Mouse (Mus musculus) thymus, postnatal 25 days (tissue): Measurements from ENCODE around the gene Brox.
A peak's percentile ranks its signal among the peaks of the same experiment; 100 is the strongest.

Experiments
- DNase-seq: peaks from one replicate; pipeline ENCODE4 v3.0.0; 2022

Gene Brox

GRCm38 (mm10) chr1:183267666-183268065 lies 29.4 kb downstream of the Brox start:
- no peak for DNase-seq

GRCm38 (mm10) chr1:183265921-183266467 lies 31.1 kb downstream of the Brox start:
- peak; percentile 58 for DNase-seq

GRCm38 (mm10) chr1:183264145-183265008 lies 32.7 kb downstream of the Brox start:
- no peak for DNase-seq

GRCm38 (mm10) chr1:183252574-183252973 lies 44.5 kb downstream of the Brox start:
- DNase-seq, result no peak

- DNase-seq, result no peak
Observed at GRCm38 (mm10) chr1:183251818-183252217, 45.3 kb downstream of the Brox start.

GRCm38 (mm10) chr1:183250612-183251011 lies 46.5 kb downstream of the Brox start:
- no peak for DNase-seq

- no peak for DNase-seq
Observed at GRCm38 (mm10) chr1:183248144-183248543, 48.9 kb downstream of the Brox start.

- DNase-seq, result no peak
Observed at GRCm38 (mm10) chr1:183243293-183243692, 53.8 kb downstream of the Brox start.

- no peak for DNase-seq
Observed at GRCm38 (mm10) chr1:183237901-183238300, 59.2 kb downstream of the Brox start.

GRCm38 (mm10) chr1:183236460-183236859 lies 60.6 kb downstream of the Brox start:
- DNase-seq, result no peak

- DNase-seq, result no peak
Observed at GRCm38 (mm10) chr1:183233679-183234174, 63.3 kb downstream of the Brox start.

GRCm38 (mm10) chr1:183232985-183233678 lies 63.9 kb downstream of the Brox start:
- no peak for DNase-seq

GRCm38 (mm10) chr1:183227469-183227868 lies 69.6 kb downstream of the Brox start:
- no peak for DNase-seq
